Mouse (Mus musculus) limb, embryonic 13.5 days (tissue): ENCODE measurements around the gene Arl6ip1. TPM values are rescaled to one million over a fixed set of nuclear protein-coding genes. Genes with fewer than 3 reads are reported as not detected.
"Not testable (repeated sequence)": the region's sequence is repeated elsewhere in the genome, so short reads cannot be mapped to it uniquely, and the experiment has no call there.

Experiments
- ATAC-seq: fragments of 200-750 bp; cut with Nextera tagmentation; 2 replicates; pipeline ENCODE4 v1.8.0; 2017; ENCODE audit warnings: low read depth, moderate number of reproducible peaks, moderate TSS enrichment; ENCODE audit not compliant: low FRiP score
- H3K27ac ChIP-seq: fragments of 300-500 bp; sonication (generic); 2 replicates; pipeline ENCODE4 v1.5.1; 2015; ENCODE audit warnings: inconsistent platforms, mild to moderate bottlenecking, moderate library complexity
- H3K27me3 ChIP-seq: fragments of 300-500 bp; sonication (generic); 2 replicates; pipeline ENCODE4 v1.6.1; 2015; ENCODE audit warnings: mild to moderate bottlenecking, inconsistent platforms
- H3K36me3 ChIP-seq: fragments of 300-500 bp; sonication (generic); 2 replicates; pipeline ENCODE4 v1.6.1; 2015; ENCODE audit warnings: inconsistent platforms, mild to moderate bottlenecking, moderate library complexity
- H3K4me1 ChIP-seq: fragments of 300-500 bp; sonication (generic); 2 replicates; pipeline ENCODE4 v1.6.1; 2015; ENCODE audit warnings: inconsistent platforms
- H3K4me2 ChIP-seq: fragments of 300-500 bp; sonication (generic); replicated peaks from 2 replicates; pipeline ENCODE4 v1.6.1; 2015; ENCODE audit warnings: inconsistent platforms, mild to moderate bottlenecking, moderate library complexity
- H3K4me3 ChIP-seq: fragments of 300-500 bp; sonication (generic); 2 replicates; pipeline ENCODE4 v1.5.1; 2015; ENCODE audit warnings: moderate library complexity, mild to moderate bottlenecking, inconsistent platforms
- H3K9ac ChIP-seq: fragments of 300-500 bp; sonication (generic); 2 replicates; pipeline ENCODE4 v1.6.1; 2015; ENCODE audit warnings: mild to moderate bottlenecking, inconsistent platforms
- H3K9me3 ChIP-seq: fragments of 300-500 bp; sonication (generic); 2 replicates; pipeline ENCODE4 v1.6.1; 2016; ENCODE audit warnings: inconsistent platforms
- WGBS: fragments of 180-500 bp; shearing (Covaris S2); methylation state at CpG from one replicate; pipeline ENCODE4 v1.1.7; 2015; 5-methylcytosine and 5-hydroxymethylcytosine counted together
- polyA plus RNA-seq: library from polyadenylated mRNA; unstranded; fragments of >200 nt; fragmentation: Nextera tagmentation; extraction: Ambion mirVana; gene quantifications from 2 replicates; pipeline ENCODE4 v1.2.1, GENCODE M21; 2015

Gene Arl6ip1
- polyA plus RNA-seq = 510 and 524 TPM in 2 replicates

- peak within 1 kb of the TSS; percentile 92 for H3K9ac ChIP-seq
- peak within 1 kb of the TSS; percentile 89 for H3K27ac ChIP-seq
- no peaks in the 10 kb centered on the region for H3K27me3 ChIP-seq
- peaks cover 35% of the 10 kb centered on the region for H3K4me1 ChIP-seq
- H3K4me3 ChIP-seq = peak within 1 kb of the TSS; percentile 90
- peaks cover 21% of the 10 kb centered on the region for H3K36me3 ChIP-seq
- no peaks in the 10 kb centered on the region for H3K9me3 ChIP-seq
- ATAC-seq = peak; percentile 99
- under 1% methylated on average over 39 of the region's 39 CpGs for WGBS
- peak within 1 kb of the TSS; percentile 79 for H3K4me2 ChIP-seq
Measured at GRCm38 (mm10) chr7:118129430-118130041, at the start of gene Arl6ip1. Arl6ip1 (minus strand) TSS chr7:118129662.

- Histone ChIP-seq H3K9me3 (no peaks in the 10 kb centered on the region), H3K27ac (no peak overlapping the region), H3K36me3 (peaks cover 64% of the 10 kb centered on the region), H3K9ac (no peak overlapping the region), H3K27me3 (no peaks in the 10 kb centered on the region), H3K4me1 (no peaks in the 10 kb centered on the region), H3K4me2 (no peak overlapping the region), H3K4me3 (no peak overlapping the region)
- no peak for ATAC-seq
- 87% methylated on average over 1 of the region's 1 CpGs for WGBS
Measured at GRCm38 (mm10) chr7:118175821-118176355, 46.4 kb upstream of the Arl6ip1 start.

- not testable (repeated sequence) for H3K9ac ChIP-seq, H3K9me3 ChIP-seq, ATAC-seq, H3K4me1 ChIP-seq, H3K27me3 ChIP-seq, H3K4me3 ChIP-seq, H3K27ac ChIP-seq, H3K4me2 ChIP-seq
- WGBS = 90% methylated on average over 2 of the region's 2 CpGs
- peaks cover 74% of the 10 kb centered on the region for H3K36me3 ChIP-seq
Measured at GRCm38 (mm10) chr7:118170125-118170524, 40.7 kb upstream of the Arl6ip1 start.

GRCm38 (mm10) chr7:118163006-118163405 lies 33.5 kb upstream of the Arl6ip1 start:
- H3K9me3 ChIP-seq = no peaks in the 10 kb centered on the region
- H3K4me1 ChIP-seq = no peaks in the 10 kb centered on the region
- ATAC-seq = no peak
- peaks cover 53% of the 10 kb centered on the region for H3K36me3 ChIP-seq
- no peak overlapping the region for H3K9ac ChIP-seq
- H3K4me2 ChIP-seq = no peak overlapping the region
- 82% methylated on average over 8 of the region's 8 CpGs for WGBS
- H3K4me3 ChIP-seq = no peak overlapping the region
- no peak overlapping the region for H3K27ac ChIP-seq
- H3K27me3 ChIP-seq = no peaks in the 10 kb centered on the region

- no peak overlapping the region for H3K9ac ChIP-seq
- no peaks in the 10 kb centered on the region for H3K9me3 ChIP-seq
- H3K36me3 ChIP-seq = peaks cover 54% of the 10 kb centered on the region
- no peak overlapping the region for H3K27ac ChIP-seq
- no peak overlapping the region for H3K4me3 ChIP-seq
- no peaks in the 10 kb centered on the region for H3K4me1 ChIP-seq
- H3K4me2 ChIP-seq = no peak overlapping the region
- no peaks in the 10 kb centered on the region for H3K27me3 ChIP-seq
- ATAC-seq = no peak
- WGBS = 91% methylated on average over 3 of the region's 3 CpGs
Measured at GRCm38 (mm10) chr7:118160121-118160520, 30.7 kb upstream of the Arl6ip1 start.

GRCm38 (mm10) chr7:118156461-118156860 lies 27.0 kb upstream of the Arl6ip1 start:
- peaks cover 77% of the 10 kb centered on the region for H3K36me3 ChIP-seq
- no peaks in the 10 kb centered on the region for H3K27me3 ChIP-seq
- H3K9me3 ChIP-seq = no peaks in the 10 kb centered on the region
- no peaks in the 10 kb centered on the region for H3K4me1 ChIP-seq
- no peak for ATAC-seq
- no peak overlapping the region for H3K4me3 ChIP-seq
- WGBS = 92% methylated on average over 7 of the region's 7 CpGs
- no peak overlapping the region for H3K4me2 ChIP-seq
- H3K27ac ChIP-seq = no peak overlapping the region
- H3K9ac ChIP-seq = no peak overlapping the region

- ATAC-seq = no peak
- Histone ChIP-seq H3K9ac (no peak overlapping the region), H3K4me2 (no peak overlapping the region), H3K27ac (no peak overlapping the region), H3K9me3 (no peaks in the 10 kb centered on the region), H3K4me3 (no peak overlapping the region), H3K36me3 (peaks cover 78% of the 10 kb centered on the region), H3K27me3 (no peaks in the 10 kb centered on the region), H3K4me1 (no peaks in the 10 kb centered on the region)
- WGBS = 95% methylated on average over 6 of the region's 6 CpGs
Measured at GRCm38 (mm10) chr7:118154150-118154549, 24.7 kb upstream of the Arl6ip1 start.

GRCm38 (mm10) chr7:118143602-118144001 lies 14.1 kb upstream of the Arl6ip1 start:
- Histone ChIP-seq H3K4me2 (no peak overlapping the region), H3K4me1 (no peaks in the 10 kb centered on the region), H3K36me3 (peaks cover 77% of the 10 kb centered on the region), H3K4me3 (no peak overlapping the region), H3K27ac (no peak overlapping the region), H3K9me3 (no peaks in the 10 kb centered on the region), H3K9ac (no peak overlapping the region), H3K27me3 (no peaks in the 10 kb centered on the region)
- no peak for ATAC-seq
- 80% methylated on average over 3 of the region's 3 CpGs for WGBS

- Histone ChIP-seq H3K4me3 (no peak overlapping the region), H3K27me3 (no peaks in the 10 kb centered on the region), H3K4me2 (no peak overlapping the region), H3K36me3 (peaks cover 74% of the 10 kb centered on the region), H3K9ac (no peak overlapping the region), H3K27ac (no peak overlapping the region), H3K4me1 (no peaks in the 10 kb centered on the region), H3K9me3 (no peaks in the 10 kb centered on the region)
- ATAC-seq = no peak
- WGBS = 89% methylated on average over 4 of the region's 4 CpGs
Measured at GRCm38 (mm10) chr7:118143123-118143522, 13.7 kb upstream of the Arl6ip1 start.

- no peaks in the 10 kb centered on the region for H3K4me1 ChIP-seq
- no peak overlapping the region for H3K9ac ChIP-seq
- H3K27ac ChIP-seq = no peak overlapping the region
- no peaks in the 10 kb centered on the region for H3K9me3 ChIP-seq
- WGBS = 92% methylated on average over 7 of the region's 7 CpGs
- ATAC-seq = no peak
- H3K27me3 ChIP-seq = no peaks in the 10 kb centered on the region
- no peak overlapping the region for H3K4me3 ChIP-seq
- H3K4me2 ChIP-seq = no peak overlapping the region
- H3K36me3 ChIP-seq = peaks cover 80% of the 10 kb centered on the region
Measured at GRCm38 (mm10) chr7:118141271-118141670, 11.8 kb upstream of the Arl6ip1 start.

GRCm38 (mm10) chr7:118135128-118135527 lies 5.7 kb upstream of the Arl6ip1 start:
- no peak overlapping the region for H3K9ac ChIP-seq
- H3K27me3 ChIP-seq = no peaks in the 10 kb centered on the region
- no peak overlapping the region for H3K4me2 ChIP-seq
- no peak overlapping the region for H3K27ac ChIP-seq
- no peak for ATAC-seq
- no peak overlapping the region for H3K4me3 ChIP-seq
- H3K36me3 ChIP-seq = peaks cover 55% of the 10 kb centered on the region
- 88% methylated on average over 11 of the region's 11 CpGs for WGBS
- 0 out of 2 replicates have a peak, but pooled peaks cover 4% of the 10 kb centered on the region for H3K4me1 ChIP-seq
- H3K9me3 ChIP-seq = no peaks in the 10 kb centered on the region

GRCm38 (mm10) chr7:118128925-118129429 lies 485 bp downstream of the Arl6ip1 start:
- H3K4me3 ChIP-seq = peak overlapping the region; percentile 90
- peak; percentile 79 for ATAC-seq
- peak overlapping the region; percentile 92 for H3K9ac ChIP-seq
- peaks cover 35% of the 10 kb centered on the region for H3K4me1 ChIP-seq
- H3K27me3 ChIP-seq = no peaks in the 10 kb centered on the region
- H3K36me3 ChIP-seq = peaks cover 24% of the 10 kb centered on the region
- no peaks in the 10 kb centered on the region for H3K9me3 ChIP-seq
- under 1% methylated on average over 21 of the region's 21 CpGs for WGBS
- H3K27ac ChIP-seq = peak overlapping the region; percentile 89
- peak overlapping the region; percentile 79 for H3K4me2 ChIP-seq
